ENCODE assay signal across 27 mouse cellular contexts in the genomic region with DNA sequence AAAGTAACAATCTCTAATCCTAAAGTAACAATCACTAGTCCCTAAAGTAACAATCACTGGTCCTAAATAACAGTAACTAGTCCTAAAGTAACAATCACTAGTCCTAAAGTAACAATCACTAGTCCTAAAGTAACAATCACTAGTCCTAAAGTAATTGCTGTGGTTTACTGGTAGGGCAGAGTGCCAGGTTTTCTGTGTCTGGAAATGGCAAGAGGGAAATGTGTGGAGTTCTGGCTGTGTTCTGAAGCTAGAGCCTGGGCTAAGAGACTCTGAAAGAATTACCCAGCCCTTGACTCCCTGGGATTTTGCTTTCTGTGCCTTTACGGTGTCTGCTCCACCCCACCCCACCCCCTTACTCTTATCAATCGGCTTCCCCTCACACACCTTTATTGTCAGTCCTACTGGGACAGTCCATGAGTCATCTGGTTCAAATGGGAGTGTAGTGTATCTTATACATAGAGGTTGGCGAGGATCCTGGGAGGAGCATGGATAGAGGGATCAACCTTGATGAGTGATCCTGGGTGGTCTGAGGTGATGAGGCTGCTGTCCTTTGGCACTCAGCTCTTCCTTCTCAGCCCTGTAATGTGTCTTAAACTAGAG. TPM values are rescaled to one million over a fixed set of nuclear protein-coding genes. Genes with fewer than 3 reads are reported as not detected.
DNase-seq lines count a peak whose midpoint lies in the region; ATAC-seq and TF ChIP-seq lines count a peak whose summit lies in the region.
"Had no signal": no experiment of that assay in that cellular context is flagged by ENCODE, and none has a peak within 500 bp of the region (broad histone marks: within the 10 kb centered on the region; RNA-seq: fewer than 3 reads in every experiment).

No protein-coding gene starts in this region.

- no peaks in the 10 kb centered on the region for H3K36me3 ChIP-seq in lung, embryonic 14.5 days (ENCODE audit: insufficient read depth)
- H3K36me3 ChIP-seq: embryonic facial prominence, embryonic 13.5 days; G1E; heart, embryonic 10.5 days; hindbrain, embryonic 15.5 days; kidney, embryonic 15.5 days; liver, embryonic 13.5 days; lung, embryonic 15.5 days had no signal

- no peaks in the 10 kb centered on the region for H3K27me3 ChIP-seq in lung, embryonic 14.5 days (ENCODE audit: insufficient read depth, low read length)
- H3K27me3 ChIP-seq: embryonic facial prominence, embryonic 13.5 days; forebrain, embryonic 13.5 days; hindbrain, embryonic 15.5 days; kidney, embryonic 15.5 days; liver, embryonic 13.5 days; lung, embryonic 15.5 days had no signal

- H3K4me3 ChIP-seq in lung, embryonic 14.5 days (ENCODE audit: low read depth, low read length): no peak overlapping the region
- no peak overlapping the region for H3K4me3 ChIP-seq in lung, adult 2 months (replicated peaks; ENCODE audit: extremely low read depth, low read depth, low read length)
- H3K4me3 ChIP-seq: embryonic facial prominence, embryonic 13.5 days; forebrain, embryonic 13.5 days; heart, embryonic 10.5 days; hindbrain, embryonic 15.5 days; kidney, embryonic 15.5 days; left cerebral cortex, adult 2 months; liver, embryonic 13.5 days; lung, embryonic 15.5 days had no signal

- no peaks in the 10 kb centered on the region for H3K9me3 ChIP-seq in lung, embryonic 14.5 days (ENCODE audit: low read depth, low read length)
- H3K9me3 ChIP-seq: embryonic facial prominence, embryonic 13.5 days; forebrain, embryonic 13.5 days; heart, embryonic 10.5 days; hindbrain, embryonic 15.5 days; kidney, embryonic 15.5 days; liver, embryonic 13.5 days; lung, embryonic 15.5 days had no signal

- H3K4me1 ChIP-seq in lung, embryonic 14.5 days (ENCODE audit: insufficient read depth): no peaks in the 10 kb centered on the region
- H3K4me1 ChIP-seq in lung, adult 2 months (ENCODE audit: control insufficient read depth, insufficient read depth, low read length): peaks cover 4% of the 10 kb centered on the region; the same call in 1 of the 2 replicates
- H3K4me1 ChIP-seq: heart, embryonic 10.5 days; hindbrain, embryonic 15.5 days; liver, embryonic 13.5 days had no signal

- WGBS in lung, embryonic 14.5 days: 63% methylated on average over 3 of the region's 3 CpGs
- WGBS in lung, adult 2 months: 54% methylated on average over 3 of the region's 3 CpGs
- WGBS in large intestine, adult 2 months: 24% methylated on average over 3 of the region's 3 CpGs

- no peak for TF ChIP-seq CTCF in lung, embryonic 14.5 days (IDR thresholded peaks at IDR 0.05; ENCODE audit: low read depth)
- TF ChIP-seq CTCF in lung, adult 2 months (IDR thresholded peaks at IDR 0.05; ENCODE audit: insufficient read depth, low read length): no peak

- DNase-seq in lung, embryonic 14.5 days: peak; percentile 37
- no peak for DNase-seq in lung, adult 2 months
- DNase-seq in cerebellum, adult 9-11 months: peak; percentile 38
- peak; percentile 69 for DNase-seq in large intestine, adult 2 months (ENCODE audit: low read depth, low spot score)
- no peak for DNase-seq in thymus, postnatal 4 days
- no peak for DNase-seq in right cerebral cortex, postnatal 36 days (ENCODE audit: low spot score in 2 of 2)
- DNase-seq: adrenal gland, adult 8-10 months; B cell, adult 2 months; gastrocnemius, postnatal 10 days; heart, postnatal 4 days; kidney, adult 11 months; liver, embryonic 13.5 days; lung, postnatal 36 days; midbrain, embryonic 14.5 days; retina, postnatal 1 day had no signal

- no peak overlapping the region for H3K4me2 ChIP-seq in lung, embryonic 14.5 days
- H3K4me2 ChIP-seq: embryonic facial prominence, embryonic 13.5 days; forebrain, embryonic 13.5 days; hindbrain, embryonic 15.5 days; kidney, embryonic 15.5 days; liver, embryonic 13.5 days; lung, embryonic 15.5 days had no signal

- no peak overlapping the region for H3K27ac ChIP-seq in lung, embryonic 14.5 days (ENCODE audit: low read depth)
- H3K27ac ChIP-seq: embryonic facial prominence, embryonic 13.5 days; forebrain, embryonic 13.5 days; heart, embryonic 10.5 days; hindbrain, embryonic 15.5 days; kidney, embryonic 15.5 days; left cerebral cortex, adult 2 months; liver, embryonic 13.5 days; lung, embryonic 15.5 days had no signal

- H3K9ac ChIP-seq in lung, embryonic 14.5 days: no peak overlapping the region
- H3K9ac ChIP-seq: embryonic facial prominence, embryonic 13.5 days; forebrain, embryonic 13.5 days; hindbrain, embryonic 15.5 days; kidney, embryonic 15.5 days; liver, embryonic 13.5 days; lung, embryonic 15.5 days had no signal

- TF ChIP-seq POLR2A in lung, adult 2 months (IDR thresholded peaks at IDR 0.05; ENCODE audit: borderline replicate concordance, extremely low read depth, low read depth, low read length): no peak

- ATAC-seq in lung, embryonic 14.5 days (ENCODE audit: insufficient read depth): no peak
- no peak for ATAC-seq in megakaryocyte progenitor cell, adult 5-6 weeks (replicated peaks; ENCODE audit: poor library complexity)
- ATAC-seq: activated CD4-positive, CD25-positive, alpha-beta regulatory T cell, adult 4 months; forebrain, embryonic 13.5 days had no signal

RNA-seq across cellular contexts. Expression of gene Kcnk1, which starts 28.8 kb away (rescaled TPM):
- polyA plus RNA-seq in lung, embryonic 14.5 days (2014; fragmentation: Nextera tagmentation; extraction: Ambion mirVana): 48.3 and 49.0 TPM in 2 replicates
- polyA plus RNA-seq in lung, adult 2 months (2012; rRNA removed): 14.7 and 23.9 TPM in 2 replicates
- 58.0 and 59.0 TPM in 2 replicates for polyA plus RNA-seq in large intestine, adult 2 months (2012; rRNA removed)
- not detected in 2 replicates for total RNA-seq in megakaryocyte progenitor cell, adult 5-6 weeks (2015)
- not detected in 2 replicates for total RNA-seq in megakaryocyte progenitor cell, adult 5-6 weeks (2017)
- total RNA-seq: CH12.LX; granulocyte monocyte progenitor cell, adult 5-6 weeks had no signal
- polyA plus RNA-seq: activated CD4-positive, CD25-positive, alpha-beta regulatory T cell, adult 4 months; G1E had no signal

Comparison
In these comparisons a context has a peak if more than half of its experiments do, and no peak if none do; other contexts are left out.
1. DNase-seq: peak in lung, embryonic 14.5 days (single experiment), cerebellum, adult 9-11 months (single experiment) and large intestine, adult 2 months (single experiment); none in lung, adult 2 months (single experiment), thymus, postnatal 4 days (single experiment) and right cerebral cortex, postnatal 36 days (0 of 2).